14 mouse cellular contexts compared by ENCODE assay signal in genomic region chr3:60926024-60926547, GRCm38 (mm10).
"Had no signal": no experiment of that assay in that cellular context is flagged by ENCODE, and none has a peak within 500 bp of the region (broad histone marks: within the 10 kb centered on the region; RNA-seq: fewer than 3 reads in every experiment).

No protein-coding gene starts in this region.

- DNase-seq: kidney, adult 2 months; kidney, postnatal 14 days; lung, adult 2 months; lung, postnatal 4 days; right cerebral cortex, postnatal 14 days; thymus, postnatal 36 days had no signal

- H3K4me1 ChIP-seq: kidney, embryonic 15.5 days; limb, embryonic 10.5 days; midbrain, embryonic 12.5 days; stomach, embryonic 15.5 days had no signal

- H3K9ac ChIP-seq: kidney, embryonic 15.5 days; midbrain, embryonic 12.5 days; stomach, embryonic 15.5 days had no signal

- H3K27me3 ChIP-seq: kidney, embryonic 15.5 days; megakaryocyte, embryonic 14.5 days; midbrain, embryonic 12.5 days; stomach, embryonic 15.5 days had no signal

- H3K27ac ChIP-seq: kidney, embryonic 15.5 days; left cerebral cortex, adult 2 months; limb, embryonic 10.5 days; midbrain, embryonic 12.5 days; stomach, embryonic 15.5 days had no signal

- H3K36me3 ChIP-seq: kidney, embryonic 15.5 days; limb, embryonic 10.5 days; midbrain, embryonic 12.5 days; stomach, embryonic 15.5 days had no signal

- H3K9me3 ChIP-seq: kidney, embryonic 15.5 days; limb, embryonic 10.5 days; megakaryocyte, embryonic 14.5 days; midbrain, embryonic 12.5 days; stomach, embryonic 15.5 days had no signal

- ATAC-seq: lung, postnatal 0 days; midbrain, embryonic 16.5 days had no signal

- H3K4me3 ChIP-seq: kidney, embryonic 15.5 days; left cerebral cortex, adult 2 months; limb, embryonic 10.5 days; megakaryocyte, embryonic 14.5 days; midbrain, embryonic 12.5 days; stomach, embryonic 15.5 days had no signal

- H3K4me2 ChIP-seq: kidney, embryonic 15.5 days; midbrain, embryonic 12.5 days; stomach, embryonic 15.5 days had no signal
